Mouse (Mus musculus) embryonic fibroblast, embryonic 13.5 days (primary cell): ENCODE data around the gene Ptpn13.

Experiments used
- CTCF ChIP-seq: IDR thresholded peaks from 2 replicates; pipeline ENCODE4 v1.5.1; 2011; ENCODE audit warnings: mild to moderate bottlenecking, control low read depth, low read length, moderate library complexity, borderline replicate concordance; ENCODE audit not compliant: insufficient read depth
- POLR2A ChIP-seq: IDR thresholded peaks from 2 replicates; pipeline ENCODE4 v1.6.1; 2011; ENCODE audit warnings: low read depth, mild to moderate bottlenecking, control low read depth, low read length, moderate library complexity

GRCm38 (mm10) chr5:103541136-103541535 is 116.1 kb downstream of the Ptpn13 start:
- no peak for TF ChIP-seq CTCF
- TF ChIP-seq POLR2A: no peak
